Comparison of ENCODE assay signal across 9 mouse cellular contexts in genomic region chr14:25768915-25769625, GRCm38 (mm10). TPM values are rescaled to one million over a fixed set of nuclear protein-coding genes. Genes with fewer than 3 reads are reported as not detected.
DNase-seq lines count a peak whose midpoint lies in the region; ATAC-seq lines count a peak whose summit lies in the region.
"Had no signal": no experiment of that assay in that cellular context is flagged by ENCODE, and none has a peak within 500 bp of the region (broad histone marks: within the 10 kb centered on the region; RNA-seq: fewer than 3 reads in every experiment).

Gene Zcchc24, minus strand, starts transcription at chr14:25769039.

- under 1% methylated on average over 50 of the region's 55 CpGs for WGBS in embryonic facial prominence, embryonic 12.5 days
- WGBS in limb, embryonic 13.5 days: under 1% methylated on average over 34 of the region's 55 CpGs
- WGBS in midbrain, embryonic 15.5 days: under 1% methylated on average over 40 of the region's 55 CpGs

- ATAC-seq in erythroblast, adult 5-6 weeks (replicated peaks; ENCODE audit: low FRiP score, poor library complexity, severe bottlenecking): no peak
- peak; percentile 85 for ATAC-seq in embryonic facial prominence, embryonic 12.5 days (ENCODE audit: insufficient number of reproducible peaks, insufficient read depth, low FRiP score, low TSS enrichment)
- ATAC-seq in limb, embryonic 13.5 days (ENCODE audit: low FRiP score, low read depth): peak; percentile 92
- ATAC-seq in midbrain, embryonic 15.5 days (replicated peaks): peak; percentile 83

- H3K27me3 ChIP-seq in erythroblast, embryonic 14.5 days (ENCODE audit: control insufficient read depth): peaks cover 25% of the 10 kb centered on the region
- H3K27me3 ChIP-seq in embryonic facial prominence, embryonic 12.5 days: no peaks in the 10 kb centered on the region
- no peaks in the 10 kb centered on the region for H3K27me3 ChIP-seq in limb, embryonic 13.5 days
- H3K27me3 ChIP-seq in midbrain, embryonic 15.5 days (replicated peaks): 0 out of 2 replicates have a peak, but pooled peaks cover 6% of the 10 kb centered on the region

- no peaks in the 10 kb centered on the region for H3K36me3 ChIP-seq in erythroblast, embryonic 14.5 days (ENCODE audit: control insufficient read depth)
- H3K36me3 ChIP-seq in embryonic facial prominence, embryonic 12.5 days: no peaks in the 10 kb centered on the region; the same call in 1 of the 2 replicates
- 0 out of 2 replicates have a peak, but pooled peaks cover under 1% of the 10 kb centered on the region for H3K36me3 ChIP-seq in limb, embryonic 13.5 days
- no peaks in the 10 kb centered on the region for H3K36me3 ChIP-seq in midbrain, embryonic 15.5 days (replicated peaks)
- H3K36me3 ChIP-seq: G1E had no signal

- H3K4me3 ChIP-seq in erythroblast, embryonic 14.5 days (replicated peaks): peak within 1 kb of the TSS; percentile 65
- peak within 1 kb of the TSS; percentile 82 for H3K4me3 ChIP-seq in embryonic facial prominence, embryonic 12.5 days
- H3K4me3 ChIP-seq in limb, embryonic 13.5 days: peak within 1 kb of the TSS; percentile 90
- H3K4me3 ChIP-seq in midbrain, embryonic 15.5 days: peak within 1 kb of the TSS; percentile 55

- H3K4me2 ChIP-seq in embryonic facial prominence, embryonic 12.5 days (replicated peaks): peak within 1 kb of the TSS; percentile 84
- peak within 1 kb of the TSS; percentile 91 for H3K4me2 ChIP-seq in limb, embryonic 13.5 days (replicated peaks)
- peak within 1 kb of the TSS; percentile 88 for H3K4me2 ChIP-seq in midbrain, embryonic 15.5 days

- peaks cover 19% of the 10 kb centered on the region for H3K4me1 ChIP-seq in erythroblast, embryonic 14.5 days (ENCODE audit: control insufficient read depth)
- H3K4me1 ChIP-seq in embryonic facial prominence, embryonic 12.5 days: peaks cover 57% of the 10 kb centered on the region
- H3K4me1 ChIP-seq in limb, embryonic 13.5 days: peaks cover 52% of the 10 kb centered on the region
- peaks cover 25% of the 10 kb centered on the region for H3K4me1 ChIP-seq in midbrain, embryonic 15.5 days

- H3K27ac ChIP-seq in embryonic facial prominence, embryonic 12.5 days: peak within 1 kb of the TSS; percentile 96
- peak within 1 kb of the TSS; percentile 93 for H3K27ac ChIP-seq in limb, embryonic 13.5 days
- peak within 1 kb of the TSS; percentile 48 for H3K27ac ChIP-seq in midbrain, embryonic 15.5 days

- H3K9me3 ChIP-seq in erythroblast, embryonic 14.5 days (ENCODE audit: control insufficient read depth, low read length): no peaks in the 10 kb centered on the region
- no peaks in the 10 kb centered on the region for H3K9me3 ChIP-seq in embryonic facial prominence, embryonic 12.5 days
- no peaks in the 10 kb centered on the region for H3K9me3 ChIP-seq in limb, embryonic 13.5 days
- H3K9me3 ChIP-seq in midbrain, embryonic 15.5 days: no peaks in the 10 kb centered on the region
- H3K9me3 ChIP-seq: G1E had no signal

- H3K9ac ChIP-seq in embryonic facial prominence, embryonic 12.5 days: peak within 1 kb of the TSS; percentile 94
- H3K9ac ChIP-seq in limb, embryonic 13.5 days: peak within 1 kb of the TSS; percentile 94
- peak within 1 kb of the TSS; percentile 40 for H3K9ac ChIP-seq in midbrain, embryonic 15.5 days

- DNase-seq in heart, adult 9 months (ENCODE audit: low spot score in 2 of 2): peak; percentile 95
- DNase-seq in kidney, adult 9 months: peak; percentile 84
- peak; percentile 64 to 86 for DNase-seq in spleen, postnatal 10 days (ENCODE audit: low spot score in 2 of 2)

RNA-seq across cellular contexts. Expression of gene Zcchc24, which starts in this region (rescaled TPM):
- 0.02 and 0.04 TPM in 2 replicates for polyA plus RNA-seq in erythroblast, embryonic 14.5 days (2012)
- total RNA-seq in erythroblast, adult 5-6 weeks (2015; ENCODE audit: low replicate concordance): 2.7 TPM in 1 of 2 replicates, not detected in the other
- 0.94 and 0.98 TPM in 2 replicates for total RNA-seq in erythroblast, adult 5-6 weeks (2017; ENCODE audit: low replicate concordance)
- 47.3 and 47.4 TPM in 2 replicates for polyA plus RNA-seq in embryonic facial prominence, embryonic 12.5 days (2016; fragmentation: Nextera tagmentation; extraction: Ambion mirVana)
- polyA plus RNA-seq in limb, embryonic 13.5 days (2015; fragmentation: Nextera tagmentation; extraction: Ambion mirVana): 34.7 and 37.6 TPM in 2 replicates
- polyA plus RNA-seq in midbrain, embryonic 15.5 days (2015; fragmentation: Nextera tagmentation; extraction: Ambion mirVana): 12.3 and 14.2 TPM in 2 replicates
- polyA plus RNA-seq: G1E had no signal

Comparison
In these comparisons a context has a peak if more than half of its experiments do, and no peak if none do; other contexts are left out.
1. RNA of gene Zcchc24 (polyA plus RNA-seq): 47.3 to 47.4 TPM in embryonic facial prominence, embryonic 12.5 days, 34.7 to 37.6 TPM in limb, embryonic 13.5 days and 12.3 to 14.2 TPM in midbrain, embryonic 15.5 days; 0.02 to 0.04 TPM in erythroblast, embryonic 14.5 days; every median in the first group is over 10 times any median in the second.
2. H3K9ac ChIP-seq: peak in every context shown above with its lines; median percentile 94 in embryonic facial prominence, embryonic 12.5 days; 94 in limb, embryonic 13.5 days; 40 in midbrain, embryonic 15.5 days.
3. Peak in every context shown above with its lines, with median percentiles within 50 percentile points of each other: H3K4me3 ChIP-seq, H3K27ac ChIP-seq, H3K4me2 ChIP-seq and DNase-seq.